Mouse (Mus musculus): ENCODE results near the gene Gm17359.

GRCm38 (mm10) chr3:79415929-79416328 is 79.5 kb downstream of the Gm17359 start:
- TF ChIP-seq CTCF (IDR thresholded peaks at IDR 0.05; ENCODE audit: borderline replicate concordance, extremely low read depth, insufficient read depth, insufficient read length) (no peak), POLR2A (IDR thresholded peaks at IDR 0.05; ENCODE audit: borderline replicate concordance, extremely low read depth, insufficient read depth, insufficient read length, poor library complexity, severe bottlenecking) (no peak)

Measured in brain, embryonic 14.5 days (tissue).